Mouse (Mus musculus) embryonic fibroblast, embryonic 13.5 days (primary cell): Measurements from ENCODE around the gene 1700069L16Rik. TPM values are rescaled to one million over a fixed set of nuclear protein-coding genes. Genes with fewer than 3 reads are reported as not detected.

Experiments
- H3K27ac ChIP-seq: 2 replicates; pipeline ENCODE4 v1.5.1; 2012; ENCODE audit warnings: low read length, control low read depth, inconsistent platforms; ENCODE audit not compliant: insufficient read depth
- H3K4me1 ChIP-seq: 2 replicates; pipeline ENCODE4 v1.6.1; 2011; ENCODE audit warnings: low read length; ENCODE audit not compliant: control insufficient read depth, insufficient read depth
- H3K4me3 ChIP-seq: 2 replicates; pipeline ENCODE4 v1.5.1; 2011; ENCODE audit warnings: mild to moderate bottlenecking, control low read depth, low read length; ENCODE audit not compliant: insufficient read depth
- CTCF ChIP-seq: IDR thresholded peaks from 2 replicates; pipeline ENCODE4 v1.5.1; 2011; ENCODE audit warnings: mild to moderate bottlenecking, control low read depth, low read length, moderate library complexity, borderline replicate concordance; ENCODE audit not compliant: insufficient read depth
- POLR2A ChIP-seq: IDR thresholded peaks from 2 replicates; pipeline ENCODE4 v1.6.1; 2011; ENCODE audit warnings: low read depth, mild to moderate bottlenecking, control low read depth, low read length, moderate library complexity
- polyA plus RNA-seq: library from polyadenylated mRNA; stranded (reverse); fragments of >200 nt; gene quantifications from 2 replicates; pipeline ENCODE4 v1.2.4, GENCODE M21; 2011; ENCODE audit warnings: low read depth; ENCODE audit not compliant: missing spikeins, insufficient read length

The 1700069L16Rik gene
- polyA plus RNA-seq, 1 experiment: not detected

- Histone ChIP-seq H3K27ac (no peak overlapping the region), H3K4me3 (no peak overlapping the region), H3K4me1 (no peaks in the 10 kb centered on the region)
- TF ChIP-seq CTCF (no peak), POLR2A (no peak)
Measured at GRCm38 (mm10) chr5:113693196-113693755, 31.3 kb downstream of the 1700069L16Rik start.

DNA sequence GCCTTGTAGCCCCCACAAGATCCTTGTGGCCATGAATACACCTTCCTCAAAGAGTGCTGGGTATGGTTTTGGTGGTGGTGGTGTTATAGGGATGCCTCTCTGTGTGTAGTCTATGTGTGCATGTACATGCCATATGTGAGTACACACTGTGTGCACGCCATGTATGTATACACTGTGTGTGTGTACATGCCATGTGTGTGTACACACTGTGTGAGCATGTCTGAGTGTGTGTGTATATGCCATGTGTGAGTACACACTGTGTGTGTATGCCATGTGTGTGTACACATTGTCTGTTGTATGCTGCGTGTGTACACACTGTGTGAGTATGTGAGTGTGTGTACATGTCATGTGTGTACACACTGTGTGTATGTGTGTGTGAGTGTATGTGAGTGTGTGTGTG is 33.7 kb downstream of the 1700069L16Rik start:
- TF ChIP-seq POLR2A (no peak), CTCF (no peak)
- no peak overlapping the region for H3K4me3 ChIP-seq
- peaks cover 3% of the 10 kb centered on the region; the same call in 1 of the 2 replicates for H3K4me1 ChIP-seq
- no peak overlapping the region for H3K27ac ChIP-seq

DNA sequence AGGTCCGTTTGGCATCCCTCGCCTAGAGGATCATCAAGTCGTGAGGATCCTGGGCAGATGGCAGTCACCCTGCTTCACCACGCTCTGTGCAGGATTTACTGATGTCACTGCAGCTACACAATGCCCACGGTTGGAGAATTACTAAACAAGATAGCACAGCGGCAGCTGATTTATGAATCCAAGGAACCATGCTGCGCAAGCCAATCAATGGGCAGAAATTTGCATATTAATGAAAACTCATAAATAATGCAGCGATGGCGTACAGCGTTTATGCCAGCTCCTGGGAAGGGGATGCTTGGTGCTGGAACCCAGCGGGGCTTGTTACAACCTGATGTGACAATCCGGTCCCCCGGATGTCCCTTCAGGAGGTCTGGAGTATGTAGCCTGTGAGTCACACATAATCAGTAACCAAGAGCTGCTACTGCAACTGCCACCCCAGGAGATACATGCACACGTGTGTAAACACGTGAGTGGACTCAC is 34.5 kb downstream of the 1700069L16Rik start:
- TF ChIP-seq CTCF: no peak
- no peak for TF ChIP-seq POLR2A
- H3K27ac ChIP-seq: no peak overlapping the region
- H3K4me3 ChIP-seq: no peak overlapping the region
- H3K4me1 ChIP-seq: peaks cover 10% of the 10 kb centered on the region; the same call in 1 of the 2 replicates

- no peak overlapping the region for H3K27ac ChIP-seq
- no peak overlapping the region for H3K4me3 ChIP-seq
- H3K4me1 ChIP-seq: peaks cover 10% of the 10 kb centered on the region; the same call in 1 of the 2 replicates
- TF ChIP-seq CTCF: no peak
- no peak for TF ChIP-seq POLR2A
Measured at GRCm38 (mm10) chr5:113687514-113687913, 37.1 kb downstream of the 1700069L16Rik start.

DNA sequence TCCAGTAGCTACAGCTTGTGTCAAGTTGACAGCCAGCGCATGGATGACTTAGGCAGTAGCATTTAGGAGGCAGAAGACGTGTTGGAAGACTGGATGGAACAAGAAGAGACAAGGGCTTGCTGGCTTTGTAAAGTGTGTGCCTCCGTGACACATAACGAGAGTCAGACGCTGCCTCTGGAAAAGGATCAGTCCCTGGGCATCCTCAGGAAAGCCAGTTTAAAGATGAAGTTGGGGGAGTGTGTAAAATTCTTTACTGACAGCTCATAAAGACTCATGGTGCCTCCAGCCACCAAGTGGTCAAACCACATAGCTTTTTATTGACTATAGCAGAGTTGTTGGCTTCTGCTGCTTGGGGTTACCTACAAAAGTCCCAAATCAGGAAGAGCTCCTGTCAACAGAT is 39.1 kb downstream of the 1700069L16Rik start:
- peak overlapping the region; percentile 76 for H3K27ac ChIP-seq
- H3K4me3 ChIP-seq: no peak overlapping the region
- H3K4me1 ChIP-seq: peaks cover 10% of the 10 kb centered on the region; the same call in 1 of the 2 replicates
- no peak for TF ChIP-seq CTCF
- TF ChIP-seq POLR2A: no peak

- Histone ChIP-seq H3K4me3 (no peak overlapping the region), H3K27ac (no peak overlapping the region), H3K4me1 (peaks cover 10% of the 10 kb centered on the region; the same call in 1 of the 2 replicates)
- no peak for TF ChIP-seq POLR2A
Measured at GRCm38 (mm10) chr5:113683246-113683645, 41.3 kb downstream of the 1700069L16Rik start.

DNA sequence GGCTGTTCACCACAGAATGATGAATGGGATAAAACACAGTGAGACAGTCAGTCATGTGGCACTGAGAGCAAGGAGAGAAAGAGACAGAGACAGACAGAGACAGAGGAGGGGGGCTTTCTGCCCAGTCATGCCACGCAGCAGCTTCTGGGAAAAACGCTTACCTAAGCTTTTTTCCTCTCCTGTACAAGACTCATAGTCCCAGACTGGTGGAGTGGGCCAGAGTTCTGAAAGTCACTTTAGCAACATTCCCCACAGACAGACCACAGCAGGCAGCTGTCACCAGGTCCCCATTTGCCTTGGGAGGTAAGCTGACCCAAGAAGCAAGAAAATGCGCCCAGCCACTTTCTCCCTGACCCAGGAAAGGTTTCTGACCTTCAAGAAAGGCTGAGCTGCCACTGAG is 42.1 kb downstream of the 1700069L16Rik start:
- Histone ChIP-seq H3K27ac (no peak overlapping the region), H3K4me3 (no peak overlapping the region), H3K4me1 (peaks cover 10% of the 10 kb centered on the region; the same call in 1 of the 2 replicates)
- TF ChIP-seq POLR2A (no peak), CTCF (no peak)

GRCm38 (mm10) chr5:113681219-113681618 is 43.4 kb downstream of the 1700069L16Rik start:
- Histone ChIP-seq H3K4me3 (no peak overlapping the region), H3K27ac (no peak overlapping the region), H3K4me1 (peaks cover 7% of the 10 kb centered on the region; the same call in 1 of the 2 replicates)
- TF ChIP-seq CTCF (no peak), POLR2A (no peak)

DNA sequence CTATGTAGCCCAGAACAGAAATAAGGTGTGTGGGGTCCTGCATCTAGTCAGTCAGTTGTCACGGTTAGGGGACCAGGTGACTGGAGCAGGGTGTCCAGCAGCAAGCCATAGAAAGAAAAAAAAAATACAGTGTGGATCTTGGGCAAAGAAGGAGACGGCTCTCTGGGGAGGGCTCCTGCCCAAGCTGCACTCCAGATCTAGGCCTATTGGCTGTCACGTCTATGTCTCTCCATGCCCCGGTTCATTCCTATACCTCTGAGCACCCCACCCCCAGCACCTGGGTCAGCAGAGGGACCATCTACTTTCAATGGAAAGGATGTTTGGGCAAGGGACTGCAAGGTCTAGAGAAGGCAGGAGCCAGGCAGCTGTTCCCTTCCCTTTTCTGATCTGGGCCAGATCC is 45.1 kb downstream of the 1700069L16Rik start:
- TF ChIP-seq POLR2A (no peak), CTCF (no peak)
- H3K4me3 ChIP-seq: no peak overlapping the region
- H3K27ac ChIP-seq: no peak overlapping the region
- H3K4me1 ChIP-seq: no peaks in the 10 kb centered on the region

DNA sequence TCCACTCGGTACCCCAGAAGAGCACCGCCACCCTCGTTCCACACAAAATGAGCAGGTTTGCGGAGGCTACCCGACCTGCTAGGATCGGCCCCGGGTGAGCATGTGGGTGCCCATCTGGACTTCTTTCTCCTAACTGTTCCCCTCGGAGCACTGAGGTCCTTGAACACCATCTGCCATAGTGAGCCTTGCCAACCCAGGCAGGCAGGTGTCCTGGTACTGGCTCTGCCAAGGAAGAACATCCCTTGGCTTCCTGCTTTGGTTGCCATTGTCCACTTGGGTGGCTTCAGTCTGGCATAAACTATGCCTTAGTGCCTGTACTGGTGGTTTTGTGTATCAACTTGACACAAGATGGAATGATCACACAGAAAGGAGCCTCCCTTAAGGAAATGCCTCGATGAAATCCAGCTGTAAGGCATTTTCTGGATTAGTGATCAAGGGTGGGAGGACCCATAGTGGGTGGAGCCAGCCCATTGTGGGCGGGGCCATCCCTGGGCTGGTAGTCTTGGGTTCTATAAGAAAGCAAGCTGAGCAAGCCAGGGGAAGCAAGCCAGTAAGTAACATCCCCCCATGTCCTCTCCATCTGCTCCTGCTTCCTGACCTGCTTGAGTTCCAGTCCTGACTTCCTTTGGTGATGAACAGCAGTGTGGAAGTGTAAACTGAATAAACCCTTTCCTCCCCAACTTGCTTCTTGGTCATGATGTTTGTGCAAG is 45.7 kb downstream of the 1700069L16Rik start:
- Histone ChIP-seq H3K4me1 (no peaks in the 10 kb centered on the region), H3K27ac (no peak overlapping the region), H3K4me3 (no peak overlapping the region)
- TF ChIP-seq POLR2A (no peak), CTCF (no peak)
